Mouse (Mus musculus) myocyte (in vitro differentiated cells): ENCODE results near the gene Rad51b. TPM values are rescaled to one million over a fixed set of nuclear protein-coding genes. Genes with fewer than 3 reads are reported as not detected.

Source experiments
- H3K27me3 ChIP-seq: one replicate; pipeline ENCODE4 v1.6.1; 2011; ENCODE audit not compliant: control insufficient read depth, insufficient read depth, insufficient read length
- H3K36me3 ChIP-seq: one replicate; pipeline ENCODE4 v1.6.1; 2011; ENCODE audit not compliant: control insufficient read depth, insufficient read depth
- H3K4me2 ChIP-seq: one replicate; pipeline ENCODE4 v1.6.1; 2011; ENCODE audit warnings: low read depth, control low read depth
- H3K4me3 ChIP-seq: one replicate; pipeline ENCODE4 v1.5.1; 2011; ENCODE audit warnings: mild to moderate bottlenecking, control low read depth, moderate library complexity
- H3K79me2 ChIP-seq: one replicate; pipeline ENCODE4 v1.6.1; 2011; ENCODE audit not compliant: control insufficient read depth, insufficient read depth
- H3ac ChIP-seq: one replicate; pipeline ENCODE4 v1.6.1; 2011; ENCODE audit not compliant: control insufficient read depth, insufficient read length
- CEBPB ChIP-seq: IDR thresholded peaks from 2 replicates; pipeline ENCODE4 v1.6.1; 2011; ENCODE audit warnings: mild to moderate bottlenecking, moderate library complexity; ENCODE audit not compliant: poor library complexity, insufficient read depth, severe bottlenecking
- E2F4 ChIP-seq: IDR thresholded peaks from one replicate; pipeline ENCODE4 v1.6.1; 2011; ENCODE audit warnings: mild to moderate bottlenecking, control low read depth, moderate library complexity; ENCODE audit not compliant: insufficient read depth
- MAX ChIP-seq: IDR thresholded peaks from one replicate; pipeline ENCODE4 v1.6.1; 2011; ENCODE audit warnings: low read depth, mild to moderate bottlenecking, control low read depth
- MYOD1 ChIP-seq, 3 experiments: IDR thresholded peaks; one replicate each; pipeline ENCODE4 v1.6.1; 2011; ENCODE audit warnings: control low read depth in 2 of 3, low read depth in 2 of 3, mild to moderate bottlenecking in 2 of 3, moderate library complexity in 1 of 3; ENCODE audit not compliant: insufficient read length in 2 of 3, control insufficient read depth in 1 of 3
- MYOG ChIP-seq, 3 experiments: IDR thresholded peaks; one replicate each; pipeline ENCODE4 v1.6.1; 2011; ENCODE audit warnings: control low read depth in 2 of 3, low read depth in 2 of 3, mild to moderate bottlenecking in 2 of 3; ENCODE audit not compliant: insufficient read length in 2 of 3, control insufficient read depth in 1 of 3, insufficient read depth in 1 of 3
- POLR2A ChIP-seq: IDR thresholded peaks from one replicate; pipeline ENCODE4 v1.6.1; 2011; ENCODE audit warnings: low read depth, mild to moderate bottlenecking, control low read depth, moderate library complexity; ENCODE audit not compliant: insufficient read length
- POLR2AphosphoS2 ChIP-seq: IDR thresholded peaks from one replicate; pipeline ENCODE4 v1.6.1; 2011; ENCODE audit warnings: low read depth, control low read depth; ENCODE audit not compliant: insufficient read length
- REST ChIP-seq: IDR thresholded peaks from one replicate; pipeline ENCODE4 v1.6.1; 2011; ENCODE audit warnings: mild to moderate bottlenecking, control low read depth, moderate library complexity; ENCODE audit not compliant: insufficient read depth, insufficient read length
- SRF ChIP-seq: IDR thresholded peaks from one replicate; pipeline ENCODE4 v1.6.1; 2011; ENCODE audit warnings: low read depth; ENCODE audit not compliant: control insufficient read depth, insufficient read length
- TCF12 ChIP-seq: IDR thresholded peaks from one replicate; pipeline ENCODE4 v1.6.1; 2011; ENCODE audit warnings: mild to moderate bottlenecking, control low read depth; ENCODE audit not compliant: poor library complexity, insufficient read depth, severe bottlenecking
- TCF3 ChIP-seq: IDR thresholded peaks from one replicate; pipeline ENCODE4 v1.6.1; 2011; ENCODE audit warnings: low read depth, control low read depth; ENCODE audit not compliant: insufficient read length
- USF1 ChIP-seq: IDR thresholded peaks from one replicate; pipeline ENCODE4 v1.6.1; 2011; ENCODE audit warnings: low read depth, mild to moderate bottlenecking, control low read depth, moderate library complexity
- polyA plus RNA-seq: library from polyadenylated mRNA; unstranded; fragments of >200 nt; fragmentation: generic; extraction: Trizol; gene quantifications from one replicate; pipeline ENCODE4 v1.2.1, GENCODE M21; 2012; ENCODE audit warnings: missing spikeins

Rad51b gene
- polyA plus RNA-seq = 1.8 TPM

DNA sequence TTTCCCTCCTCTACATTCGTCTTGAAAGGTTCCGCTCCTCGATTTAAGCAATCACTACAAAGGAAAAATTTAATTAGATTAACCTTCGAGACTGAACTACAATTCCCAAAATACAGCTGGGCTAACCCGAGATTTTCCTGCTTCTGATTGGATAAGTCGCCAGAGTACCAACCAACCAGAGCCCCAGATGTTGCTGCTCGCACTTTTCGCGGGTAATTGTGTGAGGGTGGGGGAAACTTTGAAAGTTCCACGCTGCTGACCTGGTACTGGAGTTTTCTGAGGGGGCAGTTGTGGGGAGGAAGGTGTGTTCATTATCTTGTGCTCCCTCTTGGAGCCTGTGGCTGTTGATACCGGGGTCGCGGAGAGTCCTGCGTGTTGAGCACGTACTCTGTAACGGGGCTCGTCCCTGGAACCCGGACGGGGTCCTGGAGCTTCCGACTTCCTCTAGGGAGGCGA is at the start of gene Rad51b:
TSS of gene Rad51b (plus strand) at position 162 of the 456 bp plus-strand sequence.
- Histone ChIP-seq H3K4me3 (peak within 1 kb of the TSS; percentile 46), H3ac (no peak within 1 kb of the TSS), H3K36me3 (peaks cover 10% of the 10 kb centered on the region), H3K27me3 (no peaks in the 10 kb centered on the region), H3K4me2 (peak within 1 kb of the TSS; percentile 100), H3K79me2 (no peaks in the 10 kb centered on the region)
- TF ChIP-seq SRF (no peak), E2F4 (peak; percentile 81), POLR2A (no peak), TCF3 (no peak), MYOG (IDR thresholded peaks at IDR 0.05; ENCODE audit: control insufficient read depth in 1 of 3, insufficient read depth in 1 of 3, insufficient read length in 2 of 3, low read depth in 2 of 3) (no peak), CEBPB (0 out of 2 replicates have a peak, but pooled peaks have one; percentile 5), TCF12 (no peak)

GRCm38 (mm10) chr12:79248110-79248509 is 49.0 kb upstream of the Rad51b start:
- H3ac ChIP-seq = no peak overlapping the region
- H3K4me2 ChIP-seq = no peak overlapping the region
- no peaks in the 10 kb centered on the region for H3K27me3 ChIP-seq
- H3K79me2 ChIP-seq = no peaks in the 10 kb centered on the region
- no peak for TF ChIP-seq TCF12
- no peak for TF ChIP-seq SRF
- TF ChIP-seq TCF3 = no peak
- no peak for TF ChIP-seq POLR2AphosphoS2
- no peak for TF ChIP-seq MYOD1 (IDR thresholded peaks at IDR 0.05; ENCODE audit: control insufficient read depth in 1 of 3, insufficient read length in 2 of 3, low read depth in 2 of 3)
- H3K4me3 ChIP-seq = no peak overlapping the region
- H3K36me3 ChIP-seq = peaks cover 51% of the 10 kb centered on the region

- Histone ChIP-seq H3ac (no peak overlapping the region), H3K4me2 (no peak overlapping the region), H3K36me3 (peaks cover 37% of the 10 kb centered on the region), H3K79me2 (no peaks in the 10 kb centered on the region), H3K27me3 (no peaks in the 10 kb centered on the region), H3K4me3 (no peak overlapping the region)
- TF ChIP-seq MYOD1 (IDR thresholded peaks at IDR 0.05; ENCODE audit: control insufficient read depth in 1 of 3, insufficient read length in 2 of 3, low read depth in 2 of 3) (no peak), POLR2AphosphoS2 (no peak), E2F4 (no peak), USF1 (no peak), MAX (no peak), MYOG (IDR thresholded peaks at IDR 0.05; ENCODE audit: control insufficient read depth in 1 of 3, insufficient read depth in 1 of 3, insufficient read length in 2 of 3, low read depth in 2 of 3) (no peak), REST (no peak)
Measured at GRCm38 (mm10) chr12:79253294-79254053, 43.6 kb upstream of the Rad51b start.

DNA sequence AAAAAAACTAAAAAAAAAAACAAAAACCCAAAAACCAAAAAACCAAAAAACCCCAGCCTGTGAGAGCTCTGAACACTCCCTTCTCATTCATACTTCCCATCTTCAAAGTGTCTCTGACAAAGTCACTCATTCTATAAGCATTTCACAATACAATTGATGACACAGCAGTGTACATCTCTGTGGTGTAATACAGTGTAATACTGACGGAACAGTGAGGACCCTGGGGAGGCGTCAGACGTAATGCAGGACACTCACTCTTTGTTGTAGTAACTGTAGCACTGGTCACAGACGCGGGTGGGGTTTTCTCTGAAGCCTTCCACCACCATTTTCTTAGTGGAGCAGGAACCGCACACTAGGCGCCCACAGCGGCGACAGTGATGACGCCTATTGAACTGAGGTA is 42.1 kb upstream of the Rad51b start:
- Histone ChIP-seq H3K36me3 (peaks cover 32% of the 10 kb centered on the region), H3K27me3 (no peaks in the 10 kb centered on the region), H3ac (no peak overlapping the region), H3K4me3 (no peak overlapping the region), H3K4me2 (no peak overlapping the region), H3K79me2 (no peaks in the 10 kb centered on the region)
- TF ChIP-seq MYOG (IDR thresholded peaks at IDR 0.05; ENCODE audit: control insufficient read depth in 1 of 3, insufficient read depth in 1 of 3, insufficient read length in 2 of 3, low read depth in 2 of 3) = no peak
- no peak for TF ChIP-seq TCF3
- TF ChIP-seq CEBPB = no peak
- no peak for TF ChIP-seq USF1
- TF ChIP-seq TCF12 = no peak
- TF ChIP-seq POLR2A = no peak
- no peak for TF ChIP-seq POLR2AphosphoS2
- no peak for TF ChIP-seq E2F4
- TF ChIP-seq REST = no peak
- TF ChIP-seq MAX = no peak
- TF ChIP-seq SRF = no peak
- no peak for TF ChIP-seq MYOD1 (IDR thresholded peaks at IDR 0.05; ENCODE audit: control insufficient read depth in 1 of 3, insufficient read length in 2 of 3, low read depth in 2 of 3)

GRCm38 (mm10) chr12:79260154-79260553 is 36.9 kb upstream of the Rad51b start:
- Histone ChIP-seq H3K27me3 (no peaks in the 10 kb centered on the region), H3K36me3 (peaks cover 32% of the 10 kb centered on the region), H3K4me3 (no peak overlapping the region), H3ac (no peak overlapping the region), H3K79me2 (no peaks in the 10 kb centered on the region), H3K4me2 (no peak overlapping the region)
- TF ChIP-seq USF1 (no peak), SRF (no peak), POLR2A (no peak), REST (no peak), CEBPB (no peak), TCF12 (no peak), MYOG (IDR thresholded peaks at IDR 0.05; ENCODE audit: control insufficient read depth in 1 of 3, insufficient read depth in 1 of 3, insufficient read length in 2 of 3, low read depth in 2 of 3) (no peak), E2F4 (no peak), POLR2AphosphoS2 (no peak), MYOD1 (IDR thresholded peaks at IDR 0.05; ENCODE audit: control insufficient read depth in 1 of 3, insufficient read length in 2 of 3, low read depth in 2 of 3) (no peak), MAX (no peak), TCF3 (no peak)
